Mouse (Mus musculus): ENCODE measurements around the gene Ugt1a9. TPM values are rescaled to one million over a fixed set of nuclear protein-coding genes. Genes with fewer than 3 reads are reported as not detected.

Ugt1a9 gene
- total RNA-seq, 2 experiments from 2014 or later: not detected

GRCm38 (mm10) chr1:88232664-88233380 is 162.2 kb downstream of the Ugt1a9 start:
- DNase-seq (ENCODE audit: extremely low spot score in 1 of 2, low spot score in 1 of 2): no peak

- DNase-seq (ENCODE audit: extremely low spot score in 1 of 2, low spot score in 1 of 2): no peak
Observed at GRCm38 (mm10) chr1:88233421-88234247, 163.0 kb downstream of the Ugt1a9 start.

- DNase-seq (ENCODE audit: extremely low spot score in 1 of 2, low spot score in 1 of 2): no peak
Observed at GRCm38 (mm10) chr1:88234248-88234610, 163.6 kb downstream of the Ugt1a9 start.

GRCm38 (mm10) chr1:88234646-88235045 is 164.0 kb downstream of the Ugt1a9 start:
- DNase-seq (ENCODE audit: extremely low spot score in 1 of 2, low spot score in 1 of 2): no peak

- DNase-seq (ENCODE audit: extremely low spot score in 1 of 2, low spot score in 1 of 2): no peak
Observed at GRCm38 (mm10) chr1:88235046-88235893, 164.7 kb downstream of the Ugt1a9 start.

- DNase-seq (ENCODE audit: extremely low spot score in 1 of 2, low spot score in 1 of 2): no peak
Observed at GRCm38 (mm10) chr1:88235894-88236415, 165.4 kb downstream of the Ugt1a9 start.

GRCm38 (mm10) chr1:88237311-88237710 is 166.7 kb downstream of the Ugt1a9 start:
- DNase-seq (ENCODE audit: extremely low spot score in 1 of 2, low spot score in 1 of 2): no peak

GRCm38 (mm10) chr1:88238771-88239170 is 168.2 kb downstream of the Ugt1a9 start:
- DNase-seq (ENCODE audit: extremely low spot score in 1 of 2, low spot score in 1 of 2): no peak

- DNase-seq (ENCODE audit: extremely low spot score in 1 of 2, low spot score in 1 of 2): no peak
Observed at GRCm38 (mm10) chr1:88240072-88240471, 169.5 kb downstream of the Ugt1a9 start.

- no peak for DNase-seq (ENCODE audit: extremely low spot score in 1 of 2, low spot score in 1 of 2)
Observed at GRCm38 (mm10) chr1:88240579-88240978, 170.0 kb downstream of the Ugt1a9 start.

GRCm38 (mm10) chr1:88243861-88244260 is 173.3 kb downstream of the Ugt1a9 start:
- no peak for DNase-seq (ENCODE audit: extremely low spot score in 1 of 2, low spot score in 1 of 2)

- no peak for DNase-seq (ENCODE audit: extremely low spot score in 1 of 2, low spot score in 1 of 2)
Observed at GRCm38 (mm10) chr1:88245881-88246280, 175.3 kb downstream of the Ugt1a9 start.

GRCm38 (mm10) chr1:88246386-88246785 is 175.8 kb downstream of the Ugt1a9 start:
- DNase-seq (ENCODE audit: extremely low spot score in 1 of 2, low spot score in 1 of 2): no peak

GRCm38 (mm10) chr1:88247660-88248059 is 177.1 kb downstream of the Ugt1a9 start:
- no peak for DNase-seq (ENCODE audit: extremely low spot score in 1 of 2, low spot score in 1 of 2)

- DNase-seq (ENCODE audit: extremely low spot score in 1 of 2, low spot score in 1 of 2): no peak
Observed at GRCm38 (mm10) chr1:88248658-88249057, 178.1 kb downstream of the Ugt1a9 start.

- DNase-seq (ENCODE audit: extremely low spot score in 1 of 2, low spot score in 1 of 2): no peak
Observed at GRCm38 (mm10) chr1:88249596-88249995, 179.0 kb downstream of the Ugt1a9 start.

- DNase-seq (ENCODE audit: extremely low spot score in 1 of 2, low spot score in 1 of 2): no peak
Observed at GRCm38 (mm10) chr1:88250023-88250422, 179.4 kb downstream of the Ugt1a9 start.

GRCm38 (mm10) chr1:88253106-88253505 is 182.5 kb downstream of the Ugt1a9 start:
- no peak for DNase-seq (ENCODE audit: extremely low spot score in 1 of 2, low spot score in 1 of 2)

GRCm38 (mm10) chr1:88253540-88253939 is 182.9 kb downstream of the Ugt1a9 start:
- no peak for DNase-seq (ENCODE audit: extremely low spot score in 1 of 2, low spot score in 1 of 2)

GRCm38 (mm10) chr1:88254793-88255465 is 184.3 kb downstream of the Ugt1a9 start:
- DNase-seq (ENCODE audit: extremely low spot score in 1 of 2, low spot score in 1 of 2): no peak

All from layer of hippocampus, postnatal 25 days (tissue).